Mouse (Mus musculus) stomach, embryonic 16.5 days (tissue): ENCODE data around the gene Ces2b. TPM values are rescaled to one million over a fixed set of nuclear protein-coding genes. Genes with fewer than 3 reads are reported as not detected.

Experiments
- ATAC-seq: fragments of 200-750 bp; cut with Nextera tagmentation; 2 replicates; pipeline ENCODE4 v1.8.0; 2017; ENCODE audit warnings: moderate number of reproducible peaks, moderate TSS enrichment; ENCODE audit not compliant: insufficient read depth, low FRiP score
- H3K27ac ChIP-seq: fragments of 300-500 bp; sonication (generic); 2 replicates; pipeline ENCODE4 v1.5.1; 2014; ENCODE audit warnings: low read length
- H3K27me3 ChIP-seq: fragments of 300-500 bp; sonication (generic); 2 replicates; pipeline ENCODE4 v1.6.1; 2014; ENCODE audit warnings: low read length, control low read depth, mixed read lengths; ENCODE audit not compliant: control insufficient read depth, insufficient read depth
- H3K36me3 ChIP-seq: fragments of 300-500 bp; sonication (generic); 2 replicates; pipeline ENCODE4 v1.6.1; 2014; ENCODE audit warnings: low read length; ENCODE audit not compliant: control insufficient read depth, insufficient read depth
- H3K4me1 ChIP-seq: fragments of 300-500 bp; sonication (generic); 2 replicates; pipeline ENCODE4 v1.6.1; 2014; ENCODE audit warnings: low read length, control low read depth, mixed read lengths; ENCODE audit not compliant: control insufficient read depth, insufficient read depth
- H3K4me2 ChIP-seq: fragments of 300-500 bp; sonication (generic); 2 replicates; pipeline ENCODE4 v1.6.1; 2014; ENCODE audit warnings: low read depth, low read length, mixed read lengths
- H3K4me3 ChIP-seq: fragments of 300-500 bp; sonication (generic); replicated peaks from 2 replicates; pipeline ENCODE4 v1.5.1; 2014; ENCODE audit warnings: mild to moderate bottlenecking, low read length
- H3K9ac ChIP-seq: fragments of 300-500 bp; sonication (generic); 2 replicates; pipeline ENCODE4 v1.6.1; 2014; ENCODE audit warnings: low read length
- H3K9me3 ChIP-seq: fragments of 300-500 bp; sonication (generic); replicated peaks from 2 replicates; pipeline ENCODE4 v1.6.1; 2016; ENCODE audit warnings: low read length, control low read depth; ENCODE audit not compliant: control insufficient read depth
- WGBS: fragments of 180-500 bp; shearing (Covaris S2); extraction: QIAGEN DNeasy Blood & Tissue Kit; methylation state at CpG from one replicate; pipeline ENCODE4 v1.1.7; 2014; 5-methylcytosine and 5-hydroxymethylcytosine counted together
- polyA plus RNA-seq: library from polyadenylated mRNA; unstranded; fragments of >200 nt; fragmentation: Nextera tagmentation; extraction: Ambion mirVana; gene quantifications from 2 replicates; pipeline ENCODE4 v1.2.1, GENCODE M21; 2015

Ces2b gene
- polyA plus RNA-seq: 1.0 and 1.5 TPM in 2 replicates

- Histone ChIP-seq H3K9me3 (no peaks in the 10 kb centered on the region), H3K4me1 (no peaks in the 10 kb centered on the region), H3K36me3 (no peaks in the 10 kb centered on the region), H3K9ac (no peak within 1 kb of the TSS), H3K27me3 (no peaks in the 10 kb centered on the region), H3K27ac (no peak within 1 kb of the TSS), H3K4me2 (no peak within 1 kb of the TSS), H3K4me3 (no peak within 1 kb of the TSS)
- 44% methylated on average over 5 of the region's 5 CpGs for WGBS
- ATAC-seq: no peak
Measured at GRCm38 (mm10) chr8:104831440-104831839, at the start of gene Ces2b. TSS of gene Ces2b (plus strand) at chr8:104831572.

GRCm38 (mm10) chr8:104787049-104787448 lies 44.3 kb upstream of the Ces2b start:
- Histone ChIP-seq H3K36me3 (no peaks in the 10 kb centered on the region), H3K4me2 (no peak overlapping the region), H3K4me1 (no peaks in the 10 kb centered on the region), H3K9me3 (no peaks in the 10 kb centered on the region), H3K4me3 (no peak overlapping the region), H3K9ac (no peak overlapping the region), H3K27me3 (no peaks in the 10 kb centered on the region), H3K27ac (no peak overlapping the region)
- WGBS: 53% methylated on average over 1 of the region's 1 CpGs
- no peak for ATAC-seq

GRCm38 (mm10) chr8:104788929-104789328 lies 42.4 kb upstream of the Ces2b start:
- Histone ChIP-seq H3K4me3 (no peak overlapping the region), H3K36me3 (no peaks in the 10 kb centered on the region), H3K9ac (no peak overlapping the region), H3K27me3 (no peaks in the 10 kb centered on the region), H3K9me3 (no peaks in the 10 kb centered on the region), H3K4me2 (no peak overlapping the region), H3K4me1 (no peaks in the 10 kb centered on the region), H3K27ac (no peak overlapping the region)
- no peak for ATAC-seq
- 69% methylated on average over 2 of the region's 2 CpGs for WGBS

GRCm38 (mm10) chr8:104789886-104790680 lies 41.3 kb upstream of the Ces2b start:
- Histone ChIP-seq H3K27me3 (no peaks in the 10 kb centered on the region), H3K4me1 (no peaks in the 10 kb centered on the region), H3K4me3 (no peak overlapping the region), H3K9me3 (no peaks in the 10 kb centered on the region), H3K36me3 (no peaks in the 10 kb centered on the region), H3K27ac (no peak overlapping the region), H3K9ac (no peak overlapping the region), H3K4me2 (no peak overlapping the region)
- no peak for ATAC-seq
- WGBS: 48% methylated on average over 3 of the region's 3 CpGs

- Histone ChIP-seq H3K27ac (no peak overlapping the region), H3K27me3 (no peaks in the 10 kb centered on the region), H3K4me3 (no peak overlapping the region), H3K9me3 (no peaks in the 10 kb centered on the region), H3K4me2 (no peak overlapping the region), H3K4me1 (no peaks in the 10 kb centered on the region), H3K36me3 (no peaks in the 10 kb centered on the region), H3K9ac (no peak overlapping the region)
- no peak for ATAC-seq
- WGBS: 85% methylated on average over 1 of the region's 1 CpGs
Measured at GRCm38 (mm10) chr8:104799385-104799784, 32.0 kb upstream of the Ces2b start.

- no peak overlapping the region for H3K9ac ChIP-seq
- no peak for ATAC-seq
- no peaks in the 10 kb centered on the region for H3K36me3 ChIP-seq
- no peak overlapping the region for H3K4me2 ChIP-seq
- no peaks in the 10 kb centered on the region for H3K4me1 ChIP-seq
- WGBS: 46% methylated on average over 2 of the region's 2 CpGs
- no peak overlapping the region for H3K27ac ChIP-seq
- no peaks in the 10 kb centered on the region for H3K9me3 ChIP-seq
- no peak overlapping the region for H3K4me3 ChIP-seq
- no peaks in the 10 kb centered on the region for H3K27me3 ChIP-seq
Measured at GRCm38 (mm10) chr8:104806127-104806526, 25.2 kb upstream of the Ces2b start.

GRCm38 (mm10) chr8:104808542-104809413 lies 22.6 kb upstream of the Ces2b start:
- no peak overlapping the region for H3K9ac ChIP-seq
- H3K9me3 ChIP-seq: no peaks in the 10 kb centered on the region
- WGBS: 72% methylated on average over 7 of the region's 7 CpGs
- no peaks in the 10 kb centered on the region for H3K36me3 ChIP-seq
- H3K27me3 ChIP-seq: no peaks in the 10 kb centered on the region
- peak; percentile 13; the same call in 1 of the 2 replicates for ATAC-seq
- H3K4me1 ChIP-seq: no peaks in the 10 kb centered on the region
- H3K4me2 ChIP-seq: no peak overlapping the region
- no peak overlapping the region for H3K4me3 ChIP-seq
- peak overlapping the region; percentile 10; the same call in 1 of the 2 replicates for H3K27ac ChIP-seq

- Histone ChIP-seq H3K4me2 (no peak overlapping the region), H3K9ac (no peak overlapping the region), H3K27ac (no peak overlapping the region), H3K9me3 (no peaks in the 10 kb centered on the region), H3K4me1 (no peaks in the 10 kb centered on the region), H3K27me3 (no peaks in the 10 kb centered on the region), H3K36me3 (no peaks in the 10 kb centered on the region), H3K4me3 (no peak overlapping the region)
- ATAC-seq: peak; percentile 78; the same call in 1 of the 2 replicates
- WGBS: 75% methylated on average over 3 of the region's 3 CpGs
Measured at GRCm38 (mm10) chr8:104809436-104809835, 21.9 kb upstream of the Ces2b start.

GRCm38 (mm10) chr8:104826912-104827311 lies 4.5 kb upstream of the Ces2b start:
- 86% methylated on average over 1 of the region's 1 CpGs for WGBS
- H3K4me1 ChIP-seq: no peaks in the 10 kb centered on the region
- no peaks in the 10 kb centered on the region for H3K27me3 ChIP-seq
- no peak overlapping the region for H3K9ac ChIP-seq
- H3K9me3 ChIP-seq: no peaks in the 10 kb centered on the region
- H3K27ac ChIP-seq: no peak overlapping the region
- no peak overlapping the region for H3K4me2 ChIP-seq
- no peaks in the 10 kb centered on the region for H3K36me3 ChIP-seq
- no peak overlapping the region for H3K4me3 ChIP-seq
- ATAC-seq: no peak
